Mouse (Mus musculus): Measurements from ENCODE around the gene BC024978. TPM values are rescaled to one million over a fixed set of nuclear protein-coding genes. Genes with fewer than 3 reads are reported as not detected.

The BC024978 gene
- 10 to 100 TPM; 17.8 to 22.1 TPM for total RNA-seq (2021)
- long read RNA-seq, partial matches to known transcripts = 0 of 3 reads
- long read RNA-seq, other reads (novel, unspliced or antisense) = 2 of 3 reads

DNA sequence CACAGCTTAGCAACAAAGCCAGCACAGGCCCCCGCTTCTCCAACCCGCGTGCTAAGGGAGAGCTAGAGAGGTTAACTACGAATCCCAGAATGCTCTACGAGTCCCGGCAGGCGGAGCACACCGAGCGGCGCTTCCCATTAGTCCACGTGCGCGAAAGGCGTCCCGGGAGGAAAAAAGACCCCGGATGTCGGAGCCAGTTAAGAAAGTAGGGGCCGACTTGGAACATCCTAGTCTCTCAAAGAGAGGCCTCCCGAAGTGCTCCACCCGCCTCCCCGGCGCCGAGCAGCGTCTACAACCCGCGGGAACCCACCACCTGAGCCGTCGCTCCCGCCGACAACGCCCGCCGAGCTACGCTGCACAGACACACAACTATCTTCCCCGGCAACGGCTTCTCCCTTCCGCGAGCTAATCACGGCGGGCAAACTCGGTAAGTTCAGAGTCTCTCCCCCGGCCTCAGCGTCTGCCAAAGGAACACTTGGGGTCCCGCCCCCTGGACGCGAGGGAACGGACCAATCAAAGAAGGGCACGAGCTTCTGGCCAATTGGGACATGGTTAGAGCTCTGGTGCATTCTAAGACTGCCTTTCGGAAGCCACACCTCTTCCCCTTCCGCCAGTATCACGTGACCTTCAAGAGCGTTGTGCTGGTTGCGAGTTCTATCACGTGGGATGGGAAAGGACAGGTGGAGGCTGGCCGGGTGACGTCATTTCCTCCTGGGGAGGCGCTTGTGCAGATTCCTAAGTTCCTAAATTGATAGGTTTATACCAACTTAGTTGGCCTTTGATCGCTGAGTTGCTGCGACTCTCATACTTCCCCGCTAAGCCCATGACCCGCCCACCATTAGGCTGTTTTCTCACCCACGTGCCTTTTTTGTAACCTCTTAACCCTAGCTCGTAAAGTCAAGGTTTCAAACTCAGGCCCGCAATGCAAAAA, at the start of gene BC024978, which contains the start of gene Snrpa:
Gene BC024978, plus strand, starts transcription at position 101 of the 931 bp plus-strand sequence.
Gene Snrpa, minus strand, starts transcription at position 591 of the 931 bp plus-strand sequence.
- peak; percentile 93 to 94 for DNase-seq (ENCODE audit: low spot score in 2 of 2)

DNA sequence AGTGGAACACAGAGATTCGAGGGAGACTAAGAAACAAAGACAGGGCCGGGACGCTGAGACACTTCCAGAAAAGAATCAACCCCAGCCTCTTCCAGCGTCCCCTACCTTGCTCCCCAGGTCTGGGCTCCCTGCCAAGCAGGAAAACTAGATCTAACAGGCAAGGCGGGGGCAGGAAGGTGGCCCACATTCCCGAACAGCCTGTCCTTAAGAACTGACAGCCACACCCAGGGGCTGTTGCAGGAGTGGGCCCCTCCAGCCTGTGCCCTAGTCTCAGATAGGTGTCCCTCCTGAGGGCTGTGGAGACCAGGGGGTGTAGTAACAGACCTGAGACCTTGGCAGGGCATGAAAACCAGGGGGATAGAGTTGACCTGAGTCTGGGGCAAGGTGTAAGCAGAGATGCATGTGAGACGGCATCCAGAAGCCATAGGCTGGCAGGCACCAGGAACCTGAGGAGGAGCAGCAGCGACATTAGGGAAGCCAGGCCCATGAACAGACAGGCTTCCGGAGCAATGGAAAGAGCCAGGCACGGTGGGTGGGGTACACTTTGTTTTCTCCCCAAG, 42.3 kb upstream of the BC024978 start, which contains the start of gene Cyp2t4:
Gene Cyp2t4, plus strand, starts transcription at position 510 of the 560 bp plus-strand sequence.
- DNase-seq (ENCODE audit: low spot score in 2 of 2) = no peak

DNA sequence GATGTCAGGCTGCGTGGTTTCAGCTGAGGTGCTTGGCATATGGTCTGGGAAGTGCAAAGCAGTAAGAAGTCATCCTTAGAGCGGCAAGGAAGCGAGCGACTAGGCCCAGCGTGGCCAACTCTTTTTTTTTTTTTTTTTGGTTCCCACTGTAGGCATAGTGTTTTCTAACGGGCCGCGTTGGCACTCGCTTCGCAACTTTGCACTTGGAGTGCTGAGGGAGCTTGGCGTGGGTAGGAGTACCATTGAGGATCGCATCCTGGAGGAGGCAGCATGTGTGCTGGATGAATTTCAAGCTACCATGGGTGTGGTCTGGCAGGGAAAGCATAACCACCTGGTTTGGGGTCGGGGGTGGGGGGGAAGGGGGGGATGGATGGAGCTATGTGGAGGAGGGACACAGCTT, 39.6 kb upstream of the BC024978 start:
- DNase-seq (ENCODE audit: low spot score in 2 of 2) = peak; percentile 22 to 38

DNA sequence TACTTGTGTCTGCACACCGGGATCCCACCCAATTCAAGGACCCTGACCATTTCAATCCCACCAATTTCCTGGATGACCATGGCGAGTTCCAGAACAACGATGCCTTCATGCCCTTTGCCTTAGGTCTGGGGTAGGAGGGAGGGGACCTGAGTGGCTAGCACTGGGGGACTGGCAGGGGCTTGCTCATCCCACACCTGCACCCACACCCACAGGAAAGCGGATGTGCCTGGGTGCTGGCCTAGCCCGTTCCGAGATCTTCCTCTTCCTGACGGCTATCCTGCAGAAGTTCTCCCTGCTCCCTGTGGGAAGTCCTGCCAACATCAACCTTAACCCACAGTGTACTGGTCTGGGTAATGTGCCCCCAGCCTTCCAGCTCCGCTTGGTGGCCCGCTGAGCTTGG, 37.4 kb upstream of the BC024978 start:
- DNase-seq (ENCODE audit: low spot score in 2 of 2) = no peak

DNA sequence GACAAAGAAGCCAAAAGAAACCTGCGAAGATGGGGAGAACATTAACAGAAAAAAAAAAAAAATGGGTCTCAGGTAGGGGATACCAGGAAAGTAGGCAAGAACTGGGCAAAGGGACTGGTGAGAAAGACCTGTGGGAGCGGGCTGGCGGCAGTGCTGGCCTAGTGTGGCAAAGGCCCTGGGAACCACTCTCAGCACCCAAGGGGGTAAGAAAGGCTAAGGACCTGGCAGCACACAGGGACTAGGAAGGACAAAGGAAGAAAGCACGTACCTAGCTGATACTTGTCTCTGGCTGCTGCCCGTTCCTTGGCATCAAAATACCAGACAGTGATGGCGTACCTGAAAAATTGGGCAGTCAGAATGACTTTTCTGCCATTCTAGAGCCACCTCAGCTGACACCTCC, 36.3 kb upstream of the BC024978 start:
- no peak for DNase-seq (ENCODE audit: low spot score in 2 of 2)

DNA sequence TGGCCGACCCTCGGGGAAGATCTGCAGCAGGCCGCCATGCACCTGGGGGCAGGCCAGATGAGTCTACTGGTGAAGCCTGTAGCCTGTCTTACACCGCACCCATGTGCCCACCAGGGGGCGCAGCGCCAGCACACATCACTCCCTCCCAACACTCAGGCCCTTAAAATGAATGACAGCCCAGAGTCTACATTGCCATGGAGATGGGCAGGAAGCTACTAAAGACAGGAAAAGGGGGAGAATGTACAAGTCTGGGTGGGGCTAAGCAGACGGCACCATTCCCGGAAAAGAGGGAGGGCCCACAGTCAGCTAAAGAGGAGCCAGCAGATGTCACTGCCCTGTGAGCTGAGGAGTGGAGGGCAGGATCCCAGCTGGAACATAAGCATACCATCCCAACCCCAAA, 35.7 kb upstream of the BC024978 start:
- peak; percentile 90 to 91 for DNase-seq (ENCODE audit: low spot score in 2 of 2)

DNA sequence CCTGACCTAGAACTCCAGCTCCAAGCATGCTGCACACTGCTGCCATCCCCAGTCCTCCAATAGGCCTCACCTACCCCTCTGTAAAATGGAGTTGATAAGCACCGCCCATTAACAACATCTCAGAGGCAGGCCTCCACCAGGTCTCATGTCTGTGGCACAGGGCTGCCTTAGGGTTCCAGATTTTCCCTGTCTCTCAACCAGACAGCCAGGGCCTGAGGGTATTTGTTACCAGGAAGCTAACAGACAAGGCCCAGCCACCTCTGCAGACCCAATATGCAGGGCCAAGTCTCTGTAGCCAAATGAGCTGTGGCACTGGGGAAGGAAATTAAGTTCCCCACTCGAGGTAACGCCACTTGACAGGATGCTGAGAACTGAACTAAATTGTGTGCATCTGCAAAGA, 34.7 kb upstream of the BC024978 start:
- no peak for DNase-seq (ENCODE audit: low spot score in 2 of 2)

DNA sequence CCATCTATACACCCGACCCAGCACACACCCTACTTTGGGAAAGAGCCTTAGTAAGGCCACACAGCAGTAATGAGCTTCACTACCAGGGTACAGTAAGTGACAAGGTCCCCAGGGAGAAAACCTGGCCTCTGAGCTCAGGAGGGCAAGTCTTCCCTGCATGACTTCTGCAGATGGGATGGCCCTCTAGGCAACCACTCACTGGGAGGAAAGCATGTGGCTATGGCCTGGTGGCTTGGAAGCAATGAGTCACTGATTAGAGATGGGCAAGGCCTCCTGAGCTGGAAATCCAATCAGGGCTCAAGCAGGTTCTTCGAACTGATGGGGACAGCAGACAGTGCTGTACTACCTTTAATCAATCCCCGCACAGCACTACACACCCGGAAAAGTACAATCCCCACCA, 33.8 kb upstream of the BC024978 start:
- DNase-seq (ENCODE audit: low spot score in 2 of 2) = no peak

DNA sequence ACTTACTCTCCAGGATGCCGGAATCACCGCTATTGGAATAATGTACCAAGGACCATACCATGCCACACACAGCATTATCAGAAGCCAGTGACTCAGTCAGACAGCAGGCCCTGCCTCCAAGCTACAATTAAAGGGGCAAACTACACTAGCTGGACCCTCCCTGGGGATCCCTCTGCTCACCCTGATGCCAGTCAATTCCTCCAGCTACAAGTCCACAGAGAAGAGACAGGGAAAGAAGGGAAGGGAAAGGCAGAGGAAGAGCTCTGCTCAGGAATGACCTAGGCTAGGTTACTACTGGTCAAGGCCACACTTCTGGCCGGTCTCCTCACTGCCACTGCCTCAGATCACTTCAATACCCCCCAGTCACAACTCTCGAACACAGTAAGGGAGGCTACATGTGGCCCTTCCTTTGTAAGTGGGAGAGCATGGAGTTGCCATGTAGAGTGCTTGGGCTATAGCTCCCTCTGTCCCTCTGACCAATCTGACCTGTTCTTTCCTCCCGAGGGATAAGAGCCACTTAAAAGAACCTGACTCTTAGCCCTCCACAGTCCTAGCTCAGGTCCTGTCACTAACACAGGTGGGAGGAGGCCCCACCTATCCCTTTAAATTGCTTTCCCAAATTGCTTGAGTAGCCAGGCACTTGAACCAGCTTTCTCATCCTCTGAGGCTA, 32.7 kb upstream of the BC024978 start:
- no peak for DNase-seq (ENCODE audit: low spot score in 2 of 2)

DNA sequence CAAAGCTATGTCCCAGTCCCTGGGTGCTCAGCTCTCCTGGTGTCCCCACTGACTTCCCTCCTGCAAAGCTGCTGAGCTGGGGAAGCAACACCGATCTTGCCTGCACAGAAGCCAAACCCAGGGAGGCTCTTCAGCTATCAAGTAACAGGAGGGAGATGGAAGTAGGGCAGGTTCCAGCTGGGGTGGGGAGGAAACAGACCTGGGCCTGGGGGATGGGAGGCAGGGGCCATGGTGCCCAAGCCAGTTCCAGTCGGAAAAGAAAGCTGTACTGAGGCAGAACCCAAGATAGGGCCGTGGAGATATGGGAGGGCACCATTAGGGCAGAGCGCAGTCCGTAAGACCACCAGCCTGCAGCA, 32.2 kb upstream of the BC024978 start:
- no peak for DNase-seq (ENCODE audit: low spot score in 2 of 2)

DNA sequence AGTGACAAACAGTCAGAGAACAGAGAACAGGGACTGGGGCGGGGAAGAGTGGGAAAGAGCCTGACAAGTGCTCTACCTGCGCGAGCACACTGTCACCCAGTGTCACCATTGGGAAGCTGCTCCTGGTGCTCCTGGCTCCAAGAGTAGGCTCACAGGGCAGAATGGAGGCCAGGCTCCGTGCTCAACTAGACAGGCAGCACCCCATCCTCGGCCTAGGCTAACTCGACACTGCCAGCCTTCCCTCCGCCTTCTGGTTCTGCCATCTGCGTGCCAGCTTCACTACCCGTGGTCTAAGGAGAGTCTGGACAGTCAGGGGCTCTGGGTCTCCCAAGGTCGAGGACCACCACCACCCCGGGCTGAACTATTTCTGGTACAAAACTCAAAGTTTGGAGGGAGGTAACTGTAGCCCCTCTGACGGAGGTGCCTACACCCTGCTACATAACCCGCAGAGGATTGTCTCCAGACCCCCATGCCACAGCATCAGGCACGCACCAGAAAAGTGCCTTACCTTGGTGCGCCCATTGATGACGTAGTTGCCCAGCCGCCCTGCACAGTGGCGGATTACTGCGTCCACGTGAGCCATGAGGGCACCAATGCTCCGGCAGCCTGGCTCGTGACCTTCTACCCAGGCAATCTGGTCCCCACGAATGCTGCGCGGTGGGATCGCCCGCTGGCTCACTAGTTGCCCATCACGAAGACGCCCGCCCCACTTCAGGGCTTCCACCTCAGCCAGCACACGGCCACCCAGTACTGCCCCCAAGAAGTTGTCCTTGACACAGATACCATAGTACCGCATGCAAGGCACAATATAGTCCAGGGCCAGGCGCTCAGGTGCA, 31.3 kb upstream of the BC024978 start:
- DNase-seq (ENCODE audit: low spot score in 2 of 2) = peak in 1 of 2 experiments; percentile 71

DNA sequence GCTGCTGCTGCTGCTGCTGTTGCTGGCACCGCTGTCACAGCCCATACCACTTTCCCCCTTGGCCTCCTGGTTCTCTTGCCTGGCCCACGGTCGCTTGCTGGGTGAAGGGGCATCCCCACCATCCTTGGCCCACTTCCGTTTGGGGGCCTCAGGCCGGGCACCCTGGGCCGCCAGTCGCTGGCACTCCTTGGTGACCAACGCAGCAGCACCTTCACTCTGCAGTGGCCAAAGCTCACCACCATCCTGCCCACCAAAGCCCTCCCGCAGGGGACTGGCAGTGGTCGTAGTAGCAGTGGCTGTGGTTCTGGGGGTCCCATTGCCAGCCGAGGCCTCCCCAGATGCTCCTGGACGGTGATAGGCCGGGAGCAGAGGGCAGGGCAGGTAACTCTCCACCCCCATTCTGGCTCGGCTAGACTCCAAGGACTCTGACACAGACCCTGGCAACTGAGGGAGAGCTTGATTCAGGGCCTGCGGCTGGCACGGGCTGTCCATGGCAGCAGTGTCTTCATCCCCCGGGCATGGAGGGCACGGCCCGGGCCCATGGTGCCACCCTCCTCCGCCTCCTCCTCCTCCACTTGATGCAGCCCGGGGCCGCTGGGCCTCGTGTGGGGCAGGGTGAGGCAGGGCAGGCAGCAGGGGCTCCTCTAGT, 30.4 kb upstream of the BC024978 start:
- no peak for DNase-seq (ENCODE audit: low spot score in 2 of 2)

DNA sequence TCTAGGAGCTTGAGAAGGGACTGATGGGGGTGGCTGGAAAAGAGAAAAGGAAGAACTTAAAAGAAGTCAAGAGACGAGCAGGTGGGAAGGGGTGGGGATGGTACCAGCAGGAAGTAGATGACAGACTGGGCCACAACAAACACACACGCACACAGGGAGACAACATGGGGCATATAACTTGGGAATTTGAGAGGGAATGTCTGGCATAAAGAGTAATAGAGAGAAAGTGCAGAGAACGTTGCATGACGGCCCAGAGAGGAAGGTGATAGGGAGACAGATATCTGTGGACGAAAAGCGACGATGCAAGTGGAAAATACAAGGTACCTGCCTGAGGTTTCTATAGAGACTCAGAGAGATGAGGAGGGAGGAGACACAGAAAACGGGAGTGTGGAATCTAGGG, 29.9 kb upstream of the BC024978 start:
- no peak for DNase-seq (ENCODE audit: low spot score in 2 of 2)

DNA sequence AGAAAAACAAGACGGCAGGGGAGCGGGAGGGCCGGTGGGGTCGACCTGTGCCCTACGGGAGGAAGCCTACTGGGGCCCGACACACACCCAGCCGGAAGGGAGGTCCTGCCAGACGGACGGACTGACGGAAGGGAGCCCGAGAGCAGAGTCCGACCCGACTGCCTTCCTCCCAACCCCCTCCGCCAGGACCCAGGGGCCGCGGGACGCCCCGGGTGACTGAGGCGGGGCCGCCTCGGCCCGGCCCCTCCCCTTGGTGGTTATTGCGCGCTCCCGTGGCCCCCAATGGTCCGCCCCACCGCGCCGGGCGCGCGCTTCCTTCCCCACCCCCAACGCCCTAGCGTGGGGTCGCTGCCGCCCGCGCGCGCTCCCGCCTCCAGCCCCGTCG, 29.4 kb upstream of the BC024978 start:
- peak; percentile 81 to 88 for DNase-seq (ENCODE audit: low spot score in 2 of 2)

DNA sequence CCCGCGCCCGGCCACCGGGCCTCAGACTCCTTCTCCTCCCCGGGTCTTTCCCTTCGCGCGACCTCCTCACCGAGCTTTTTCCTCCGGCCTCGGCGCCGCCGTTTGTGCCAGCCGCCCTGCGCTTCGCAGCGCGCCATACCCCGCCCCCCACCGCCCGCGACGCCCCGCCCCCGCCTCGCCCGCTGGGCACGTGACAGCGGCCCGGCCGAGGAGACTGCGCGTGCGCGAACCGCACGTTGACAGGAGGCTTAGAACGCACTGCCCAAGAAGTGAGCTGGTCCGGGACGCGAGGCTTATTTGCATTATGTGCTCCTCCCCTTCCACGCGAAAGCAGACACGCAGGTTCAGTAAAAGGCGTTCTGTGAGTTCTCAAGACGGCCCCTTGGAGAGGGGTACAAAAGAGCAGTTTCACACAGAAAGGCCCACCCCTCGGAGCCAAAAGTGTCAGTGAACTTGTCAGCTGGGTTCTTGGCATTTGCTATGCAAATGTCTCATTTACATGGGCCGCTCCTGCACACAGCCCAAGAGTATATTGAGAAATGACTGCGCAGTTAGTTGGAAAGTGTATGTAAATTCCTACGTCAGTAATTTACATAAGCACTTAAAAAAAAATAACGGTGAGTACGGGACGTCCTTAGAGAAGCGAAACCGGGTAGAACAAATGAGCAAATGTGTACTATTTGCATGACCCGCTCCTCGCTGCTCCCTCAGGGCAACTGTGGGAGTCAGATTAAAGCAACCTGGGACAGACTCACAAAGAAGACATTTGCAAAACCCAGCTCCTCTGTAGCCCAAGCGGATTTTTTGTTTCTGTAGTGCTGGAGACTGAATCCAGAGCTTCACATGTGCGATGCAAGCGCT, 28.7 kb upstream of the BC024978 start, which contains the start of gene Egln2:
Gene Egln2, minus strand, starts transcription at position 189 of the 861 bp plus-strand sequence.
- peak; percentile 95 for DNase-seq (ENCODE audit: low spot score in 2 of 2)

DNA sequence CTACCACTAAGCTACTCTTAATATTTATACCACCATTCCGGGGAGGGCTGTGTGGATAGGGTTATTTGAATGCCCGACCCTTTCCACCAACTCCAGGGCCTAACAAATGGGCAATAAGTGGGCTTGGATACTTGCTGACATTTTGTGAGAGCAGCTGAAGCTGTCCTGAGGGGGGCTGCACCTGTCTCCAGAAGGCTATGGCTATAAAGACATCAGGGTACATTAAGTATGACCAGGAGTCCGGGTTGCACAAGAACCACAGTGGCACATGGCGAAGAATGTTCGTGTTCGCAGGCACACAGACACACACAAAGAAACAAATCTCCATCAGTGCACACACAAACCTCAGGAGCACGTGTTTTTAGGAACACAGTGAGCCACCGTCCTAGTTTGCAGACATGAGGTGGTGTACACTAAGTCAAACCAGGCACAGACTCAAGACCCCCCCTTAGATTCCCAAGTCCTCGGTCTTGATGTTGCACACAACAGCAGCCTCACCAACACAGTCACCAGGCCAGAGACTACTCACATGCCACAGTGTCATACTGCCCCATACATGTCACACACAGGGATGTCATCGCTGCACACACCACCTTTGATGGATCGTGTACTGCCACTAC, 28.0 kb upstream of the BC024978 start:
- DNase-seq (ENCODE audit: low spot score in 2 of 2) = no peak

DNA sequence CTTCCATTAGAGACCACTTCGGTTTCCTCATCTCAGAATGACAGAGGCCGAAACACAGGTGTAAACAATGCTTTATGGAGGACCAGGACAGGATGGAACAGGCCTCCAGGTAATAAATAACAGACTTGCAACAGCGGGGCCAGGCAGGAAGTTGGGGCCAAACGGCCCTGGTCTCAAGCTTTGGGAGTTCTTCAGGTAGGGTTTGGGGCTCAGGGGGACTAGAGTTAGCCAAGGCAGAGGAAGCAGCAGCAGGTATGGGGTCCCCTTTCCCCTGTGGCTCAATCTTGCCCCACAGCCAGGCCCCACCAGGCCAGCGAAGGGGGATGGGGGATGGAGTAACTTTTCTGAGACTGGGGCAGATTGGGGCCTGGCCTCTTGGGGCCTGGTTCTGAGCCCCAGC, 27.2 kb upstream of the BC024978 start:
- DNase-seq (ENCODE audit: low spot score in 2 of 2) = no peak

DNA sequence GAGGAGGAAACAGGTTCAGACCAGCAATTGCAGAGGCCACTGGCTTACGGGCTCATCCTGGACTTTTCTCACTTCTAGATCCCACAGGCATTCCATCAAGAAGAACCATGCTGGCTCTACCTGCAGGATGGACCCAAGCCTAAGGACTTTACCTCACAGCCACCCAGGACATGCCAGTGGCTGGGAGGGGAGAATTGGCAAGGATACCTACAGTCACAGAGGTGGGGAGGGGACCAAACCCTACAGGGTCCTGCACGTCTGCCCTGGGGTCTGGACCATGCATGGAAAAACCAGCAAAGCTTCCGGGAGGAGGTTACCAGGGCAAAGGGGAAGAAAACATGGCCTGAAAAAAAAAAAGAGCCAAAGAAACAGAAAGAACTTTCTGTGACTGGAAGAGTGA, 24.6 kb upstream of the BC024978 start:
- no peak for DNase-seq (ENCODE audit: low spot score in 2 of 2)

DNA sequence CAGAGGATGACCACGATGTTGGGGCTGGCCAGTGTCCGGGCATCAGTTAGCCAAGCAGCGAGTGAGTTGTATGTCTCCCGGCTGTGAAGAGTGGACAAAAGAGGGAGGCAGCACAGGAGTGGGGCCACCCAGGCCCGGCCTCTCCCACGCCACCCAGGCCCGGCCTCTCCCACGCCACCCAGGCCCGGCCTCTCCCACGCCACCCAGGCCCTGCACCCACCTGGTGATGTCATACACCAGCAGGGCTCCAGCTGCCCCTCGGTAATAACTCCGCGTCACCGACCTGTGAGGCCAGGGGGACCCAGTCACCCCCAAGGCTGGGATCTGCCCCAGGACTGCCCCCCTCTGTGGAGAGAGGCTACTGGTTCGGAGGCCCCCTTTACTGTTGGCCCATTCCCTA, 21.1 kb upstream of the BC024978 start:
- DNase-seq (ENCODE audit: low spot score in 2 of 2) = no peak

Data from layer of hippocampus, postnatal 10 days (tissue).